ENCODE assay signal across 19 mouse cellular contexts in genomic region chr17:46550904-46551303, GRCm38 (mm10). TPM values are rescaled to one million over a fixed set of nuclear protein-coding genes. Genes with fewer than 3 reads are reported as not detected.
"Had no signal": no experiment of that assay in that cellular context is flagged by ENCODE, and none has a peak within 500 bp of the region (broad histone marks: within the 10 kb centered on the region; RNA-seq: fewer than 3 reads in every experiment).

No protein-coding gene starts in this region.

- H3K9me3 ChIP-seq: limb, embryonic 10.5 days; limb, embryonic 13.5 days; liver, embryonic 12.5 days; liver, embryonic 15.5 days; lung, embryonic 15.5 days; megakaryocyte, embryonic 14.5 days; midbrain, embryonic 10.5 days; midbrain, embryonic 13.5 days had no signal

- H3K27ac ChIP-seq: kidney, postnatal 0 days; limb, embryonic 10.5 days; limb, embryonic 13.5 days; liver, embryonic 12.5 days; liver, embryonic 15.5 days; lung, embryonic 15.5 days; midbrain, embryonic 10.5 days; midbrain, embryonic 13.5 days had no signal

- H3K4me3 ChIP-seq: limb, embryonic 10.5 days; limb, embryonic 13.5 days; liver, embryonic 12.5 days; liver, embryonic 15.5 days; lung, embryonic 15.5 days; megakaryocyte, embryonic 14.5 days; midbrain, embryonic 10.5 days; midbrain, embryonic 13.5 days had no signal

- H3K4me2 ChIP-seq: limb, embryonic 13.5 days; liver, embryonic 12.5 days; liver, embryonic 15.5 days; lung, embryonic 15.5 days; midbrain, embryonic 13.5 days had no signal

- DNase-seq: kidney, adult 2 months; kidney, postnatal 25 days; liver; lung, adult 18-20 months; lung, postnatal 10 days; lung, postnatal 36 days; thymus, adult 18-20 months; thymus, postnatal 4 days had no signal

- H3K27me3 ChIP-seq: megakaryocyte, embryonic 14.5 days had no signal

- ATAC-seq: liver, embryonic 12.5 days; midbrain, embryonic 13.5 days; midbrain, embryonic 16.5 days had no signal

- H3K9ac ChIP-seq: limb, embryonic 13.5 days; liver, embryonic 12.5 days; liver, embryonic 15.5 days; lung, embryonic 15.5 days; midbrain, embryonic 13.5 days had no signal

RNA-seq across cellular contexts. Expression of gene Dnph1, which starts 54.4 kb away (rescaled TPM):
- total RNA-seq: monocyte, adult 5-6 weeks had no signal
